In genomic region chr11:3547969-3548368, GRCm38 (mm10) we compare ENCODE assay signal across 11 mouse cellular contexts. TPM values are rescaled to one million over a fixed set of nuclear protein-coding genes. Genes with fewer than 3 reads are reported as not detected.
DNase-seq lines count a peak whose midpoint lies in the region; ATAC-seq and TF ChIP-seq lines count a peak whose summit lies in the region.
"Had no signal": no experiment of that assay in that cellular context is flagged by ENCODE, and none has a peak within 500 bp of the region (broad histone marks: within the 10 kb centered on the region; RNA-seq: fewer than 3 reads in every experiment).

No protein-coding gene starts in this region.

- ATAC-seq in forebrain, embryonic 12.5 days (ENCODE audit: low FRiP score) = 0 out of 2 replicates have a peak, but pooled peaks have one; percentile 49
- ATAC-seq in forebrain, embryonic 15.5 days (replicated peaks) = no peak
- no peak for ATAC-seq in liver, postnatal 0 days
- no peak for ATAC-seq in liver, embryonic 11.5 days (replicated peaks; ENCODE audit: low FRiP score)
- ATAC-seq in midbrain, embryonic 14.5 days (ENCODE audit: low FRiP score, low TSS enrichment) = no peak
- ATAC-seq in erythroid progenitor cell, adult 5-6 weeks (replicated peaks; ENCODE audit: low FRiP score, poor library complexity, severe bottlenecking) = no peak

- no peak for TF ChIP-seq EP300 in liver, postnatal 0 days (IDR thresholded peaks at IDR 0.05; ENCODE audit: low read depth)

- peak; percentile 41 for DNase-seq in liver, postnatal 0 days
- no peak for DNase-seq in liver, embryonic 11.5 days (ENCODE audit: low spot score)
- peak; percentile 57 for DNase-seq in embryo, embryonic 11 days
- DNase-seq in midbrain, embryonic 14.5 days = peak; percentile 71
- DNase-seq in layer of hippocampus, adult 11-12 months (ENCODE audit: low spot score) = no peak
- DNase-seq: adrenal gland, postnatal 25 days; gastrocnemius, postnatal 36 days had no signal

- no peak overlapping the region for H3K9ac ChIP-seq in forebrain, embryonic 12.5 days
- no peak overlapping the region for H3K9ac ChIP-seq in forebrain, embryonic 15.5 days (replicated peaks)
- no peak overlapping the region for H3K9ac ChIP-seq in liver, postnatal 0 days (replicated peaks)
- no peak overlapping the region for H3K9ac ChIP-seq in liver, embryonic 11.5 days (ENCODE audit: low read depth, low read length)
- no peak overlapping the region for H3K9ac ChIP-seq in midbrain, embryonic 14.5 days (replicated peaks; ENCODE audit: low read length)
- H3K9ac ChIP-seq: liver, embryonic 14.5 days had no signal

- no peak overlapping the region for H3K4me3 ChIP-seq in forebrain, embryonic 12.5 days (replicated peaks)
- H3K4me3 ChIP-seq in forebrain, embryonic 15.5 days = no peak overlapping the region
- H3K4me3 ChIP-seq in liver, postnatal 0 days (ENCODE audit: low read depth, low read length) = no peak overlapping the region
- H3K4me3 ChIP-seq in liver, embryonic 11.5 days (ENCODE audit: low read depth, low read length) = no peak overlapping the region
- no peak overlapping the region for H3K4me3 ChIP-seq in midbrain, embryonic 14.5 days (replicated peaks; ENCODE audit: low read depth, low read length)

- peaks cover 4% of the 10 kb centered on the region; the same call in 1 of the 2 replicates for H3K27me3 ChIP-seq in forebrain, embryonic 12.5 days
- no peaks in the 10 kb centered on the region for H3K27me3 ChIP-seq in forebrain, embryonic 15.5 days
- H3K27me3 ChIP-seq in liver, postnatal 0 days (ENCODE audit: insufficient read depth, low read length) = no peaks in the 10 kb centered on the region
- H3K27me3 ChIP-seq in liver, embryonic 11.5 days (replicated peaks; ENCODE audit: control insufficient read depth, insufficient read depth, low read length) = no peaks in the 10 kb centered on the region
- no peaks in the 10 kb centered on the region for H3K27me3 ChIP-seq in midbrain, embryonic 14.5 days (ENCODE audit: control insufficient read depth, insufficient read depth, low read length)

- no peak overlapping the region for H3K27ac ChIP-seq in forebrain, embryonic 12.5 days
- H3K27ac ChIP-seq in forebrain, embryonic 15.5 days (replicated peaks) = no peak overlapping the region
- H3K27ac ChIP-seq in liver, postnatal 0 days (ENCODE audit: low read depth) = no peak overlapping the region
- no peak overlapping the region for H3K27ac ChIP-seq in liver, embryonic 11.5 days (ENCODE audit: low read depth, low read length)
- H3K27ac ChIP-seq in midbrain, embryonic 14.5 days (replicated peaks; ENCODE audit: low read depth, low read length) = no peak overlapping the region
- H3K27ac ChIP-seq: liver, embryonic 14.5 days had no signal

- peaks cover 4% of the 10 kb centered on the region; the same call in 1 of the 2 replicates for H3K9me3 ChIP-seq in forebrain, embryonic 12.5 days
- H3K9me3 ChIP-seq in forebrain, embryonic 15.5 days = no peaks in the 10 kb centered on the region
- peaks cover 4% of the 10 kb centered on the region for H3K9me3 ChIP-seq in liver, postnatal 0 days (ENCODE audit: low read length)
- H3K9me3 ChIP-seq in liver, embryonic 11.5 days (ENCODE audit: control insufficient read depth, low read length) = no peaks in the 10 kb centered on the region
- no peaks in the 10 kb centered on the region for H3K9me3 ChIP-seq in midbrain, embryonic 14.5 days (ENCODE audit: control insufficient read depth, low read length)

- no peak overlapping the region for H3K4me2 ChIP-seq in forebrain, embryonic 12.5 days
- no peak overlapping the region for H3K4me2 ChIP-seq in forebrain, embryonic 15.5 days (replicated peaks)
- no peak overlapping the region for H3K4me2 ChIP-seq in liver, postnatal 0 days (ENCODE audit: low read depth, low read length)
- H3K4me2 ChIP-seq in liver, embryonic 11.5 days = no peak overlapping the region
- no peak overlapping the region for H3K4me2 ChIP-seq in midbrain, embryonic 14.5 days (ENCODE audit: low read length)

- TF ChIP-seq CTCF in liver, postnatal 0 days (IDR thresholded peaks at IDR 0.05; ENCODE audit: low read depth) = no peak

- H3K36me3 ChIP-seq in forebrain, embryonic 12.5 days (replicated peaks) = no peaks in the 10 kb centered on the region
- no peaks in the 10 kb centered on the region for H3K36me3 ChIP-seq in forebrain, embryonic 15.5 days
- H3K36me3 ChIP-seq in liver, postnatal 0 days (replicated peaks; ENCODE audit: insufficient read depth, low read length) = no peaks in the 10 kb centered on the region
- no peaks in the 10 kb centered on the region for H3K36me3 ChIP-seq in liver, embryonic 11.5 days (ENCODE audit: control insufficient read depth, insufficient read depth, low read length)
- no peaks in the 10 kb centered on the region for H3K36me3 ChIP-seq in midbrain, embryonic 14.5 days (ENCODE audit: control insufficient read depth, insufficient read depth, low read length)

- 52% methylated on average over 6 of the region's 6 CpGs for WGBS in forebrain, embryonic 12.5 days
- 57% methylated on average over 6 of the region's 6 CpGs for WGBS in forebrain, embryonic 15.5 days
- WGBS in liver, postnatal 0 days (ENCODE audit: insufficient replicate concordance) = 45% methylated on average over 6 of the region's 6 CpGs
- WGBS in liver, embryonic 11.5 days = 41% methylated on average over 6 of the region's 6 CpGs
- 47% methylated on average over 6 of the region's 6 CpGs for WGBS in midbrain, embryonic 14.5 days

- H3K4me1 ChIP-seq in forebrain, embryonic 12.5 days = peaks cover 4% of the 10 kb centered on the region
- H3K4me1 ChIP-seq in forebrain, embryonic 15.5 days = no peaks in the 10 kb centered on the region
- H3K4me1 ChIP-seq in liver, postnatal 0 days (ENCODE audit: insufficient read depth) = peaks cover 6% of the 10 kb centered on the region
- H3K4me1 ChIP-seq in liver, embryonic 11.5 days (replicated peaks; ENCODE audit: control insufficient read depth, insufficient read depth, low read length) = no peaks in the 10 kb centered on the region
- H3K4me1 ChIP-seq in midbrain, embryonic 14.5 days (ENCODE audit: control insufficient read depth, insufficient read depth, low read length) = no peaks in the 10 kb centered on the region

RNA-seq across cellular contexts. Expression of gene Smtn, which starts 7.6 kb away (rescaled TPM):
- polyA plus RNA-seq in forebrain, embryonic 12.5 days (2016; fragmentation: Nextera tagmentation; extraction: Ambion mirVana) = 36.2 and 38.0 TPM in 2 replicates
- 17.7 and 18.5 TPM in 2 replicates for polyA plus RNA-seq in forebrain, embryonic 15.5 days (2015; fragmentation: Nextera tagmentation; extraction: Ambion mirVana)
- polyA plus RNA-seq in liver, postnatal 0 days (2015; fragmentation: Nextera tagmentation; extraction: Ambion mirVana) = 8.4 and 8.9 TPM in 2 replicates
- 27.0 and 29.3 TPM in 2 replicates for polyA plus RNA-seq in liver, embryonic 11.5 days (2014; fragmentation: Nextera tagmentation; extraction: Ambion mirVana)
- polyA plus RNA-seq in midbrain, embryonic 14.5 days (2014; fragmentation: Nextera tagmentation; extraction: Ambion mirVana) = 7.2 and 12.8 TPM in 2 replicates
- total RNA-seq in erythroid progenitor cell, adult 5-6 weeks (2015; ENCODE audit: low replicate concordance) = 6.1 TPM in 1 of 2 replicates, not detected in the other
- total RNA-seq in erythroid progenitor cell, adult 5-6 weeks (2017; ENCODE audit: low replicate concordance) = 0.39 and 2.9 TPM in 2 replicates

RNA-seq across cellular contexts. Expression of gene Selenom, which starts 33.5 kb away (rescaled TPM):
- polyA plus RNA-seq in forebrain, embryonic 12.5 days (2016; fragmentation: Nextera tagmentation; extraction: Ambion mirVana) = 49.7 and 51.0 TPM in 2 replicates
- polyA plus RNA-seq in forebrain, embryonic 15.5 days (2015; fragmentation: Nextera tagmentation; extraction: Ambion mirVana) = 41.6 and 44.2 TPM in 2 replicates
- 9.9 and 11.7 TPM in 2 replicates for polyA plus RNA-seq in liver, postnatal 0 days (2015; fragmentation: Nextera tagmentation; extraction: Ambion mirVana)
- polyA plus RNA-seq in liver, embryonic 11.5 days (2014; fragmentation: Nextera tagmentation; extraction: Ambion mirVana) = 27.9 and 35.9 TPM in 2 replicates
- 48.5 and 76.5 TPM in 2 replicates for polyA plus RNA-seq in midbrain, embryonic 14.5 days (2014; fragmentation: Nextera tagmentation; extraction: Ambion mirVana)
- total RNA-seq in erythroid progenitor cell, adult 5-6 weeks (2015; ENCODE audit: low replicate concordance) = 1.8 TPM in 1 of 2 replicates, not detected in the other
- total RNA-seq in erythroid progenitor cell, adult 5-6 weeks (2017; ENCODE audit: low replicate concordance) = 3.3 TPM in 1 of 2 replicates, not detected in the other

RNA-seq across cellular contexts. Expression of gene Inpp5j, which starts 43.3 kb away (rescaled TPM):
- polyA plus RNA-seq in forebrain, embryonic 12.5 days (2016; fragmentation: Nextera tagmentation; extraction: Ambion mirVana) = 0.49 and 0.52 TPM in 2 replicates
- 1.8 and 2.7 TPM in 2 replicates for polyA plus RNA-seq in forebrain, embryonic 15.5 days (2015; fragmentation: Nextera tagmentation; extraction: Ambion mirVana)
- polyA plus RNA-seq in liver, postnatal 0 days (2015; fragmentation: Nextera tagmentation; extraction: Ambion mirVana) = 0.83 and 0.86 TPM in 2 replicates
- polyA plus RNA-seq in liver, embryonic 11.5 days (2014; fragmentation: Nextera tagmentation; extraction: Ambion mirVana) = 0.45 and 0.52 TPM in 2 replicates
- polyA plus RNA-seq in midbrain, embryonic 14.5 days (2014; fragmentation: Nextera tagmentation; extraction: Ambion mirVana) = 3.2 and 4.7 TPM in 2 replicates
- 1.3 TPM in 1 of 2 replicates, not detected in the other for total RNA-seq in erythroid progenitor cell, adult 5-6 weeks (2015; ENCODE audit: low replicate concordance)
- total RNA-seq in erythroid progenitor cell, adult 5-6 weeks (2017; ENCODE audit: low replicate concordance) = not detected in 2 replicates

RNA-seq across cellular contexts. Expression of gene Pla2g3, which starts 59.9 kb away (rescaled TPM):
- 0.59 and 0.64 TPM in 2 replicates for polyA plus RNA-seq in forebrain, embryonic 12.5 days (2016; fragmentation: Nextera tagmentation; extraction: Ambion mirVana)
- polyA plus RNA-seq in forebrain, embryonic 15.5 days (2015; fragmentation: Nextera tagmentation; extraction: Ambion mirVana) = 0.39 and 0.72 TPM in 2 replicates
- polyA plus RNA-seq in liver, postnatal 0 days (2015; fragmentation: Nextera tagmentation; extraction: Ambion mirVana) = 0.07 TPM in 1 of 2 replicates, not detected in the other
- 0.27 TPM in 2 replicates for polyA plus RNA-seq in liver, embryonic 11.5 days (2014; fragmentation: Nextera tagmentation; extraction: Ambion mirVana)
- 0.59 and 0.72 TPM in 2 replicates for polyA plus RNA-seq in midbrain, embryonic 14.5 days (2014; fragmentation: Nextera tagmentation; extraction: Ambion mirVana)
- not detected in 2 replicates for total RNA-seq in erythroid progenitor cell, adult 5-6 weeks (2015; ENCODE audit: low replicate concordance)
- total RNA-seq in erythroid progenitor cell, adult 5-6 weeks (2017; ENCODE audit: low replicate concordance) = not detected in 2 replicates

Comparison
In these comparisons a context has a peak if more than half of its experiments do, and no peak if none do; other contexts are left out.
1. DNase-seq: peak in liver, postnatal 0 days (single experiment), embryo, embryonic 11 days (single experiment) and midbrain, embryonic 14.5 days (single experiment); none in liver, embryonic 11.5 days (single experiment) and layer of hippocampus, adult 11-12 months (single experiment).